Mouse (Mus musculus) left cerebral cortex, postnatal 36 days (tissue): ENCODE data around the gene Rfx7. TPM values are rescaled to one million over a fixed set of nuclear protein-coding genes. Genes with fewer than 3 reads are reported as not detected.
"Not testable (repeated sequence)": the region's sequence is repeated elsewhere in the genome, so short reads cannot be mapped to it uniquely, and the experiment has no call there.

Source experiments
- DNase-seq, 2 experiments: peaks; one replicate each; pipeline ENCODE4 v3.0.0; 2021 to 2022; ENCODE audit warnings: low spot score in 2 of 2, mixed read lengths in 1 of 2
- intact Hi-C: fragments of 180-260 bp; cut with DNase I; formaldehyde crosslinking; loops from one replicate; pipeline ENCODE4 v1.15.1; 2025
- total RNA-seq, 2 experiments: library from RNA; stranded (reverse); gene quantifications; 2 replicates each; pipeline ENCODE4 v1.2.3; 2021

Gene Rfx7
- total RNA-seq, 2 experiments from 2014 or later: 26.9 to 33.9 TPM

DNA sequence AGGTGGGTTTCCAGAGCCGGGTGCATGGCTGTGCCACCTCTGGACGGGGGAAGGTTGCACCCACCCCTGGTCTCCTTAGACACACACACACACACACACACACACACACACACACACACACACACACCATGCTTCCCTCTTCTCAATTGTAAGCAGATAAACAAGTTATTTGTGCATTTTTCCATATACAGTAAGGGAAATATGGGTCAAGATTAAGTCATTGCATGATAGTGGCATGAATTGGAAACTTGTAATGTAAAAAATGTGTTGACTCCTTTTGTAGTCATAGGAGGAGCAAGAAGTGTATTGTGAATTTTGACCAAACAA is 1.0 kb downstream of the Rfx7 start:
- intact Hi-C loops: loop anchor here (5.0 kb wide), 2 partner anchors 76 to 129 kb away; partner anchors contain the start of gene Nedd4
- DNase-seq: no peak

DNA sequence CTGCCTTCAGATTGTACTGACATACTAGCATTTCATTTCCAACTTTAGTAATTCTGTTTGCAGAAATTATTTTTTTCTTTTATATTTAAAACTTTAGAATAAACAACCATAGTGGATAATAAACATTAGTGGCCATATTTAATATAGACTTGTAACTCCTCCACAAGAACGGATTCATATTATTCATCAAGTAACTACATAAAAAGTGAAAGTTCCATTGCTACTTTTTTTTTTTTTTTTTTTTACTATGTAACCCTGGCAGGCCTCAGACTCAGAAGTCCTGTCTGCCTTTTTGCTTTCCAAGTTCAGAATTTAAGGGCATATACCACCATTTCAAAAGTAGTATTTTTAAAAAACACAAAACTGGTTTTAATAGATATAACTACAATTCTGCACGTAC is 2.9 kb downstream of the Rfx7 start:
- intact Hi-C loops: loop anchor here (5.0 kb wide), 2 partner anchors 78 to 127 kb away; partner anchors contain the start of gene Nedd4
- DNase-seq: no peak

DNA sequence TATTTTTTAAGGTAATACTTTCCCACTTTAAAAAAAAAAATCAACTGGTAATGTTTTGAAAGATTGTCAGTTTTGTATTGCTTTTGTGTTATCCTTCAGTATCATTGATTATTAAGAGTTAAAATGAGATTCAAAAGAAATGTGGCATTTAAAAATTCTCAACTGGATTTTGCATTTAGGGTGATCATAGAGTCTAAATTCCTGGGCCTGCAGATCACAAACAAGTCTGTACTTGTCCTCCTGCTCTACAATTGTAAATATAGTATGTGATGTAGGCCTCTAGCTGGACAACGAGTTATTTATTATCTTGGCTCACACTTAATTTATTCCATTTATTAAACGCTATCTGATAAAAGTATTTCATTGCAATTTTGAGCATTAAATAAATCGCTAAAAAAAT is 3.4 kb downstream of the Rfx7 start:
- DNase-seq: no peak
- intact Hi-C loops: no loop called here

DNA sequence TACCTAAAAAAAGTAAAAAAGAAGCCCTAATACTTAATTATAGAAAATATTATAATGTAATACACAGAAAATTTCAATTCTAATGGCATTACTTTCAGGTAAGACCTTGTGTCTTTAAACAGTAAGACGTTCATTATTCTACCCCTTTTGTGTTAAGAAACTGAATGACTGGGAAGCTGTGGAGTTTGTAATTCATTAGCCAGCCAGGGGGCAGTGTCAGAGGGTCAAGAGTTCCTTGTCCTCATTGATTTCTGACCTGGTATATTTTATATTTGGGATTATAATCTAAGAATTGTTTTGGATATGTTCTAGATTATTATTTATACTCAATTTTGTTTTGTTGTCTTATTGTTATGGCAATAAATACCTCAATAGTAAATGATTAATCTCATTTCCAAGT is 5.0 kb downstream of the Rfx7 start:
- intact Hi-C loops: no loop called here

DNA sequence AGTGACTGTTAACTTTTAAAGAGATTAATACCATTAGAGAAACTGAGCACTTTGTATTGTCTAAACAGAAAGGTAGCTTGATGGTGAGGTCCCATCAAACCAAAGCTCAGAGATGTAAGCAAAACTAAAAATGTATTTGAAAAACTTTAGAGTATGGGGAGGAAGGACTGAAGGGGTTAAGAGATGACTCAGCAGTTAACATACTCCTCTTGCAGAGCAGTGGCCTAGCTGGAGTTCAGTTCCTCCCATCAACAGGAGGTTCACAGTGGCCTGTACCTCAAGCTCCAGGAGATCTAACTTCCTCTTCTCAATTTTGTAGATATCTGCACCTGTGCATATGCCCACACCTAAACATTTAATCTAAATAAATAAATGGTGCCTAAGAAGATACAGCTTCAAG is 11.6 kb downstream of the Rfx7 start:
- intact Hi-C loops: no loop called here
- DNase-seq: no peak

More for the DNA sequence above, 5.0 kb downstream of the Rfx7 start:
- DNase-seq: no peak

DNA sequence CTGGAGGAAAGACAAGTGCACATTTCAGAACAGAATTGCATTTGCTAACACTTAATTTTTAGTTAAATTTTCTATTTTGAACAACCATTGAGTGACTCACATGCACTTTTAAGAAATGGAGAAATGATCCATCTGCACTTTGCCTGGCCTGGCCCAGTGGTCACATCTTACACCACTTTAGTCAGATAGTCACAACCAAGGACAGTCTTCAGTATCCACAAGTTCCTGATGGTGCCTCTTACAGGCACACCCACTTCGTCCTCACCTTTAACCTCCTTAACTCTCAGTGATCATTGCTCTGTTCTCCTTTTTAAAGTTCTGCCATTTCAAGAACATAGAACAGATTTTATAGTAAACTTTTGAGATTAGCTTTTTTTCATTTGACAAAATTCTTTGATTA is 26.7 kb downstream of the Rfx7 start:
- intact Hi-C loops: no loop called here
- no peak for DNase-seq

DNA sequence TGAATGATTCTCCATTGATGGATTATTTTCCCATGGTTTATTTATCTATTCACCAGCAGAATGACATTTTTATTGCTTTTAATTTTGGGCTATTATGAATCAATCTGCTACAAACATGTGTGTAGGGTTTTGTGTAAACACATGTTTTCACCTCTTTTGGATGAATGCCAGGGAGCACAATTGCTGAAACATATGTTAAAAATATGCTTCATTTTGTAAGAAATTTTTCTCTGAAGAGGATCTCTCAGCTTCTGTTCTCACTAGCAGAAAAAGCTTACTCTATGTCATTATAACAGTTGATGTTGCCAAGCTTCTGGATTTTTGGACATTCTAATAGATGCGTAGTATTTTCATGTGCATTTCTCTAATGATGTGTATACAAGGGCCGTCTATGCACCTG is 28.3 kb downstream of the Rfx7 start:
- DNase-seq: no peak
- intact Hi-C loops: no loop called here

DNA sequence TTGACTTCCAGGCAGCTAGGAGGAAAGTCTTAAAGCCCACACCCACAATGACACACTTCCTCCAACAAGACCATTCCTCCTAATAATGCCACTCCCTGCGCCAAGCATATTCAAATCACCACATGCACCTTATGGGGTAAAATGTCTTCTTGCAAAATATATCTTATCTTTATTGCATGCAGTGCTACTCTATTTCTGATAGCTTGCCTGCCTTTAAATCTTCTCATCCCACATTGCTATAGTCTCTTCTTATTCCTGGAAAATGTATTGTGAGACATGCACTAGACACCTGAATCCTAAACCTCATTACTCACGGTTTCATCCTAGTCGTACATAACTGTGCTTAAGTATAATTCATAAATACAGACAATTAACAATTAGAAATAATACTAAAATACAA is 31.2 kb downstream of the Rfx7 start:
- DNase-seq: no peak
- intact Hi-C loops: no loop called here

DNA sequence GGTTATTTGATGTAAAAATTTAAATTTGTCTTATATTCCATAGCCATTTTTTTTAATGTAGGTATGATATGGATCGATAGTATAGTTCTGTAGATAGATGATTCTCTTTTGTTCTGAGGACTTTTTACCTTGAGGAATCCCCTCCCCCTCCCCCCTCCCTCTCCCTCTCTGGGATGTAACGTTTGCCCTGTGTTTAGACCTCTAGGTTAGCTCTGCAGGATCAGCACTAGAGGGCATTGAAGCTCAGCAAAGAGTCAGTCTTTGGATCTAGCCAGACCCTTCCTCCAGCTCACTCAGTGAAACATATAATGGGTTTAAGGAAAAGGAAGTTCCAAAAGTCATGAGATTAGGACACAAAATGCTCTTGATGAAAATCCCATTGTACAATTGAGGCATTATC is 35.1 kb downstream of the Rfx7 start:
- DNase-seq: no peak
- intact Hi-C loops: no loop called here

DNA sequence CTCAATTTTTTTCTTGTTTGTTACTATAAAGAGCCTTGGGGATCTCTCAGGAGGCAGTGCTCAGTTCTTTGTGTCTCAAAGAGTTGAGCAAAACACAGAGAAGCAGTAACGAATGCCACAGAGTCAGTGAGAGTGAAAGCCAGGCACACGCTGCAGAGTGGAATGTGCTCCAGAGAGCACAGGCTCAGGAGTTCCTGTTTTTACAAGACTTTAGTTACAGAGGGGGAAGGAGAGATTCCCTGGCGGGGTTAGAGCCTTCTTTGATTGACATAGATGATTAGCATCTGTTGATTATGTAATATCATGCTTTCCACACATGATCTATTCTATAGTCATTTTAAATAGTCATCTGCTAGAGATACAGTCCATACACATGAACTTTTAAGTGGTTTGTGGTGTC is 48.2 kb downstream of the Rfx7 start:
- no peak for DNase-seq
- intact Hi-C loops: no loop called here

DNA sequence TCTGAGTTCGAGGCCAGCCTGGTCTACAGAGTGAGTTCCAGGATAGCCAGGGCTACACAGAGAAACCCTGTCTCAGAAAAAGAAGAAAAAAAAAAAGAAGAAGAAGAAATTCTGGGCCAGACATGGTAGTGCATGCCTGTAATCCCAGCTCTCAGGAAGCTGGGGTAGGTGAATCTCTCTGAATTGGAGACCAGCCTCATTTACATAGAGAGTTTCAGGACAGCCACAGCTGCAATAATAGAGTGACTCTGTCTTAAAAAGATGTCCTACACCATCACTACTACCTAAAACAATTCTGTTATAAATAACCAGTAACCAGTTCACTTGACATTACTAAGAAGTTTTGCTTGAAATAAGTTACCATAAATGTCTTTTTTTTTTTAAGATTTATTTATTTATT is 58.8 kb downstream of the Rfx7 start:
- no peak for DNase-seq
- intact Hi-C loops: no loop called here

DNA sequence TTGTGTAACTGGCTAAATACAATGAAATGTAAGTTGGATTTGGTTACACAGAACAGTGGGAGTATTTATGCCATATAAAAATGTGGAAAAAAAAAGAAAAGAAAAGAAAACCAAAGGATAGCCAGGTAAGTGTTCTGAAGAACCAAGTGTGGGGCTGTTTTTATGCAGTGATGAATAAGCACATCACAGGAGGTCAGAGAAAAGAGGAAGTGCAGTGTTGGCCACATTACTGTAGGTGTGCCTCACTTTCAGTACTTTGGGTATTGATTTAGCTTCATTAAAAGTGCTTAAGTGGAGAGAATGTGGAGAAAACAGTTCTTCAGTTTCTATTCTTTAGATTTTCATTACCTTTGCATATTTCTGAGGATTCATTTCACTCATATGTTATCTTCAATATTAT is 60.0 kb downstream of the Rfx7 start:
- intact Hi-C loops: no loop called here
- no peak for DNase-seq

DNA sequence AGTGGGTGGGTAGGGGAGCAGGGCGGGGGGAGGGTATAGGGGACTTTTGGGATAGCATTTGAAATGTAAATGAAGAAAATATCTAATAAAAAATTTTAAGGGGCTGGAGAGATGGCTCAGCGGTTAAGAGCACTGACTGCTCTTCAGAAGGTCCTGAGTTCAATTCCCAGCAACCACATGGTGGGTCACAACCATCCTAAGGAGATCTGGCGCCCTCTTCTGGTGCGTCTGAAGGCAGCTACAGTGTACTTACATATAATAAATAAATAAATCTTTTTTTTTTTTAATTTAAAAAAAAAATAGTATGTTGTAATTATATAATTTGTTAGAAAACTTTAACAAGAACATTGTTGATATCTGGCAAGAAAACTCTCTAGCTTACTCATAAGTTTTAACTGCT is 62.6 kb downstream of the Rfx7 start:
- DNase-seq, intact Hi-C loops: not testable (repeated sequence)

DNA sequence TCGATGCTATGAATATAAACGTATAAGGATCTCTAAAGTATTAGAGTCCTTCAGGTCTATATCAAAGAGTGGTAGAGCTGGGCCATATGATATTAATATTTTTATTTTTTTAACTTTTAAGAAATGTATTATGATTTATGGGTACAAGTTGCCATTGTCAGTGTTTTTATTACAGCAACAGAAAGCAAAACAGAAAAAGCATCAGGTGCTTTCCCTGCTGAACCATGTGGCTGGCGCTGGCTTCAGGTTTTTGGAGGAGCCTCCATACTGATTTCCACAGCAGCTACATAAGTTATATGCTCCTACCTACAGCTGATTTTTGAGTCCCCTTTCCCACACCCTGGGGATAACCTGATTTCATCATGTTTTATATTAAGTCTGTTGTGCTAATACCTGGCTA is 68.1 kb downstream of the Rfx7 start:
- DNase-seq: no peak
- intact Hi-C loops: no loop called here

DNA sequence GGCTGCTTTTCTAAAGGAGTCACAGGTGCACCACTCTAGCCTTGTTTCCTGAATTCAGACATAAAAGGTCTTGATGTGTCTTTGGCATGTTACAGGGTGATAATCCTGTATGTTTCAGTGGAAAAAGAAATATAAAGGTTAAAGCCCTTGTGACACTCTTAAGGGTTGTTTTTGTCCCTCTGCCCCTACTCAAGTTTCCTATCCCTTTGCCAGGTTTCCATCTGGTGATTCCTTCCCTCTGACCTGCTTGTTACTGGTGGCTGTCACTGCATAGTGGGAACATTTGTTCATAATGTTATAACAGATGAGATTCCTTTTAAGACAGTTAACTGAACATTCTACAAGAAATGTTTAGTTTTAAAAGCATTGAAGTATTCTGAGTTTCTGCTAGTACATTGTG is 77.7 kb downstream of the Rfx7 start:
- DNase-seq: no peak
- intact Hi-C loops: loop anchor here (10.0 kb wide), 1 partner anchor 155 kb away; no protein-coding TSS in a partner anchor

DNA sequence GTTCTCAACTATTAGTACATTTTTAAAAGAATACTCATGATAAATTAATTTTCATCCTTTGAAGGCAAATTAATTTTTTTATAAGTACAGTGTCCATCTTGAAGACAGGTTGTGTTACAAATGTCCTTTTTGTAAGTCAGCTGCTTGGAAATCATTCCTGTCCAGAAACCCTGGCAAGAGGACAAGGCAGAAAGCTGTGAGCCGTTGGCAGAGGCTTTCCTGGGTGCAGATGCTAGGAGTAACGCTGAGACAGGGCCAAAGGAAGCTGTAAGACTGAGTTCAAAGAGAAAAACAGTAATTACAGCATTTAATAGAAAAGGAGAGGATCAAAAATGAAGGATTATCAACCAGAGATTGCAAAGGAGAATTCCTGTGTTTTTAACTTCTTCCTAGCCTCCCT is 81.8 kb downstream of the Rfx7 start:
- no peak for DNase-seq
- intact Hi-C loops: loop anchor here (10.0 kb wide), 1 partner anchor 159 kb away; no protein-coding TSS in a partner anchor

DNA sequence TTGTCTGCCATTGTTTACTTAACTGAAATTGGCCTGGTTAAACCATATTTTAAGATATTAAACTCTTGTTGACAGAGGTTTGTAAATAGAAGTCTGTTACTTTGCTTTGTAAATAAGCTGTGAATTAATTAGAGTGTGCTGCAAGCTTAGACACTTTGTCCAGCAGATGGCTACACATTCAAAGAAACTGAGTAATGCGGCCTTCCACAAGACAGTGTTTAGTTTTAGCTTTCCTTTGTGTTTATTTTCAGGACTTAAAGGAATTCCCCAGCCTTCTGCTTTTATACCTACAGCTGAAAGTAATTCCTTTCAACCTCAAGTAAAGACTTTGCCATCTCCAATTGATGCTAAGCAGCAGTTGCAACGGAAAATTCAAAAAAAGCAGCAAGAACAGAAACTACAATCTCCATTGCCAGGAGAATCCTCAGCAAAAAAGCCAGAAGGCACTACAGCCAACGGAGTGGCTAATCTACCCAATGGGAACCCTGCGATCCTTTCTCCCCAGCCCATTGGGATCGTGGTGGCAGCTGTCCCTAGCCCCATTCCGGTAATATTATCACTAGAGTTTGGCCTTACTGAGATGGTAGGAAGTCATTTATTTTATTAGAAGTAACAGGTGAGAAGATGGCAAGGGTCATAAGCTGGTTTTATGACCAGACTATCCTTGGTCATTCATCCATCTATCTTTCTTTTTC is 82.9 kb downstream of the Rfx7 start:
- no peak for DNase-seq
- intact Hi-C loops: loop anchor here (10.0 kb wide), 1 partner anchor 160 kb away; no protein-coding TSS in a partner anchor

DNA sequence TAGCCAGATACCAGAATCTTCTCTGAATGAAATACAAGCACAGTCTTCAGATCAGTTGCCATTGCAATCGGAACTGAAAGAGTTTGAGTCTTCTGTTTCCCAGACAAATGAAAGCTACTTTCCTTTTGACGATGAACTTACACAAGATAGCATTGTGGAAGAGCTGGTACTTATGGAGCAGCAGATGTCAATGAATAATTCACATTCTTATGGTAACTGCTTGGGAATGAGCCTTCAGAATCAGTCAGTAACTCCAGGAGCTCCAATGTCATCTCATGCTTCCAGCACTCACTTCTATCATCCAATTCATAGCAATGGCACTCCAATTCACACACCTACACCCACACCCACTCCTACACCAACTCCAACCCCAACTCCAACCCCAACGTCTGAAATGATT is 86.0 kb downstream of the Rfx7 start:
- intact Hi-C loops: loop anchor here (10.0 kb wide), 1 partner anchor 163 kb away; no protein-coding TSS in a partner anchor
- no peak for DNase-seq

DNA sequence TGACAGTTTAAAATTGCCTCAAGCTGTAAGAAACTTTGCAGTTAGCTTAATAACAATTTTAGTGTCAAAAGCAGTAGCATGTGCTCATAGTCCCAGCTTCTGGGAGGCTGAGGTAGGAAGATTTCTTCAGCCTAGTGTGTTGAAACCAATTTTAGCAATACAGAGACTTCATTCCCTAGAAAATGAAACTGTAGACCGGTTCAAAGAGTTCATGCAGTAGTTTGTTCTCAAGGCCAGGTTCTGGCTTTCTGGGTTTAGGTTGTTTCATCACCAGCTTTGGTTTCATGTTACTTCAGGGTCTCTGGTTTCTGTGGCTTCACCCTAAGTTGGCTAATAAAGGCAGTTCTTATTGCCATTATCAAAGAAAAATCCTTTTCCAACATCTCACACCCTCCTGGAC is 91.6 kb downstream of the Rfx7 start:
- intact Hi-C loops: no loop called here
- DNase-seq: no peak

DNA sequence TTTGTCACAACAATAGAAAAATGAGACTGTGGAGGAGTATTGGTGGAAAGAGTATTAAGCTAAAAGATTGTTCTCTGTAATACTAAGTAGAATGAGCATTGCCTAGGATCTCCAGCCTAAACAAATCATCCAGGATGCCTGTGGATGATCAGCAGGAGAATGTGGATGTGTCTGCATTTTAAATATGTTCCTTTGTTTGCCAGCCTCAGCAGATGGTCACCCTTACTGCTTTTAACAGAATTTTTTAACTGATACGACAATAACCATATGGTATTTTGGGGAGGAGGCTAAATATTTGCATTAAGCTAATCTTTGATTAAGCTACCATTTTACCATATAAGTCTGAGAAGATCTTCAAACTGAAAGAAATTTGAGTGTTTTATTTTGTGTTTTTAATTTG is 95.6 kb downstream of the Rfx7 start:
- no peak for DNase-seq
- intact Hi-C loops: loop anchor here (5.0 kb wide), 1 partner anchor 35 kb away; the partner anchor contains the start of gene Nedd4

DNA sequence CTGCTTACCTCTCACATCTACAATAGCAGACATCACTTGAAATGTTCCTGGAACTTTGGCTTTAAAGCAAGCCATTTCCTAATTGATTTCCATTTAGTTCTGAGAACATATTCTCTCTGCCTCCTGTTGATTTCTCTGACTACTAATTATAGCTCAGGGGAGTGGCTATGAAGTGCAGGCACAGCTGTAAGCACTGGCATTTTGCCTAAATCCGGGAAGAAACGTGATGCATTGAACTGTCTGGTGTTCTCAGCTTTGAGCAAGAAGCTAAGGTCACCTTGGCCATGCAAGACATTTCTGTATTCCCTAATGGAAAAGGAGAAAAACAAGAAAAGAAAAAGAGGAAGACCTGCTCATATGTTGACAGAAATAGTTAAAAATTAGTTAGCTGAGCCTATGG is 96.6 kb downstream of the Rfx7 start:
- DNase-seq: no peak
- intact Hi-C loops: loop anchor here (5.0 kb wide), 1 partner anchor 34 kb away; the partner anchor contains the start of gene Nedd4

DNA sequence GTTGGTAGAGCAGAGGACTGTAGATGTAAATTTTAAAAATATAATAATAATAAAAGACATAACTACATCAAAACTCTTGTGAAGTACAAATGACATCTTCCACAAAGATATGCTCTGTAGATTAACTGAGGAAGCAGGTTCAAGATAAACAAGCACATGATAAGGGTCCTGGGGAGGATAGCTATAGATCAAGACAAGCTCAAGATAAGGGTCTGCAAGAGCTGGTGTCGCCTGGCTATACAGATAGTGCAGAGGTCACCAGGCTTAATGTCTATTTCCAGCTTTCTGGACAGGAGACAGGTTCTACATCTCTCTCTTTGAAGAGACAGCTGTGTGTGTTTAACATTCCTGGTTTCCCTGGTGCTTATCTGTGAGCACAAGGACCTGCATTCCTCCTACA is 100.2 kb downstream of the Rfx7 start:
- intact Hi-C loops: no loop called here
- no peak for DNase-seq
